Mouse (Mus musculus) lung, embryonic 14.5 days (tissue): ENCODE data around the gene Krtap10-10. TPM values are rescaled to one million over a fixed set of nuclear protein-coding genes. Genes with fewer than 3 reads are reported as not detected.

Experiments
- ATAC-seq: fragments of 200-750 bp; cut with Nextera tagmentation; 2 replicates; pipeline ENCODE4 v1.8.0; 2017; ENCODE audit warnings: mild to moderate bottlenecking, moderate TSS enrichment, moderate library complexity; ENCODE audit not compliant: insufficient read depth
- DNase-seq: peaks from one replicate; pipeline ENCODE4 v3.0.0-alpha.2; 2015
- H3K27ac ChIP-seq: fragments of 300-500 bp; sonication (generic); 2 replicates; pipeline ENCODE4 v1.5.1; 2014; ENCODE audit warnings: low read depth, mild to moderate bottlenecking, moderate library complexity
- H3K27me3 ChIP-seq: fragments of 300-500 bp; sonication (generic); 2 replicates; pipeline ENCODE4 v1.6.1; 2014; ENCODE audit warnings: low read length, control low read depth; ENCODE audit not compliant: insufficient read depth
- H3K36me3 ChIP-seq: fragments of 300-500 bp; sonication (generic); 2 replicates; pipeline ENCODE4 v1.6.1; 2014; ENCODE audit warnings: control low read depth; ENCODE audit not compliant: insufficient read depth
- H3K4me1 ChIP-seq: fragments of 300-500 bp; sonication (generic); 2 replicates; pipeline ENCODE4 v1.6.1; 2014; ENCODE audit warnings: antibody characterized with exemption, control low read depth; ENCODE audit not compliant: insufficient read depth
- H3K4me2 ChIP-seq: fragments of 300-500 bp; sonication (generic); 2 replicates; pipeline ENCODE4 v1.6.1; 2014; ENCODE audit warnings: mild to moderate bottlenecking
- H3K4me3 ChIP-seq: fragments of 300-500 bp; sonication (generic); 2 replicates; pipeline ENCODE4 v1.5.1; 2014; ENCODE audit warnings: low read depth, low read length
- H3K9ac ChIP-seq: fragments of 300-500 bp; sonication (generic); 2 replicates; pipeline ENCODE4 v1.6.1; 2014
- H3K9me3 ChIP-seq: fragments of 300-500 bp; sonication (generic); 2 replicates; pipeline ENCODE4 v1.6.1; 2016; ENCODE audit warnings: low read depth, low read length, control low read depth
- CTCF ChIP-seq: IDR thresholded peaks from 2 replicates; pipeline ENCODE4 v1.5.1; 2016; ENCODE audit warnings: antibody characterized with exemption, low read depth
- WGBS: fragments of 180-500 bp; shearing (Covaris S2); extraction: QIAGEN DNeasy Blood & Tissue Kit; methylation state at CpG from one replicate; pipeline ENCODE4 v1.1.7; 2014; 5-methylcytosine and 5-hydroxymethylcytosine counted together
- polyA plus RNA-seq: library from polyadenylated mRNA; unstranded; fragments of >200 nt; fragmentation: Nextera tagmentation; extraction: Ambion mirVana; gene quantifications from 2 replicates; pipeline ENCODE4 v1.2.1, GENCODE M21; 2014

Gene Krtap10-10
- polyA plus RNA-seq, 1 experiment from 2014 or later, result not detected

GRCm38 (mm10) chr10:77867546-77867945 is 31.8 kb downstream of the Krtap10-10 start:
- no peak overlapping the region for H3K27ac ChIP-seq
- H3K4me2 ChIP-seq, result no peak overlapping the region
- no peak overlapping the region for H3K9ac ChIP-seq
- WGBS, result 15% methylated on average over 1 of the region's 1 CpGs
- no peak overlapping the region for H3K4me3 ChIP-seq
- DNase-seq (peak; percentile 49), ATAC-seq (no peak)
- no peaks in the 10 kb centered on the region for H3K27me3 ChIP-seq
- no peaks in the 10 kb centered on the region for H3K36me3 ChIP-seq
- 0 out of 2 replicates have a peak, but pooled peaks cover 2% of the 10 kb centered on the region for H3K4me1 ChIP-seq
- H3K9me3 ChIP-seq, result no peaks in the 10 kb centered on the region; the same call in 1 of the 2 replicates
- no peak for TF ChIP-seq CTCF

GRCm38 (mm10) chr10:77869651-77870050 is 33.9 kb downstream of the Krtap10-10 start:
- peak; percentile 60 for ATAC-seq
- WGBS, result 63% methylated on average over 7 of the region's 7 CpGs

GRCm38 (mm10) chr10:77878985-77879384 is 43.2 kb downstream of the Krtap10-10 start:
- DNase-seq (peak; percentile 25), ATAC-seq (no peak)
- Histone ChIP-seq H3K4me2 (no peak overlapping the region), H3K27ac (no peak overlapping the region), H3K36me3 (no peaks in the 10 kb centered on the region), H3K9ac (no peak overlapping the region), H3K27me3 (no peaks in the 10 kb centered on the region), H3K4me3 (no peak overlapping the region), H3K9me3 (no peaks in the 10 kb centered on the region), H3K4me1 (no peaks in the 10 kb centered on the region)
- peak; percentile 46 for TF ChIP-seq CTCF
- WGBS, result 59% methylated on average over 6 of the region's 6 CpGs

More at GRCm38 (mm10) chr10:77869651-77870050, 33.9 kb downstream of the Krtap10-10 start:
- 0 out of 2 replicates have a peak, but pooled peaks cover under 1% of the 10 kb centered on the region for H3K4me1 ChIP-seq
- DNase-seq, result peak; percentile 66
- H3K9ac ChIP-seq, result no peak overlapping the region
- no peak overlapping the region for H3K4me3 ChIP-seq
- H3K27me3 ChIP-seq, result no peaks in the 10 kb centered on the region
- H3K9me3 ChIP-seq, result no peaks in the 10 kb centered on the region
- H3K27ac ChIP-seq, result no peak overlapping the region
- TF ChIP-seq CTCF, result no peak
- no peaks in the 10 kb centered on the region for H3K36me3 ChIP-seq
- H3K4me2 ChIP-seq, result no peak overlapping the region

- Histone ChIP-seq H3K36me3 (no peaks in the 10 kb centered on the region), H3K4me3 (no peak overlapping the region), H3K9ac (no peak overlapping the region), H3K9me3 (no peaks in the 10 kb centered on the region), H3K4me1 (no peaks in the 10 kb centered on the region), H3K4me2 (no peak overlapping the region), H3K27me3 (no peaks in the 10 kb centered on the region), H3K27ac (no peak overlapping the region)
- TF ChIP-seq CTCF, result no peak
- WGBS, result 67% methylated on average over 3 of the region's 3 CpGs
- DNase-seq, result no peak
- no peak for ATAC-seq
Observed at GRCm38 (mm10) chr10:77880305-77880704, 44.6 kb downstream of the Krtap10-10 start.

GRCm38 (mm10) chr10:77882553-77882952 is 46.8 kb downstream of the Krtap10-10 start:
- no peak overlapping the region for H3K27ac ChIP-seq
- no peaks in the 10 kb centered on the region for H3K36me3 ChIP-seq
- no peaks in the 10 kb centered on the region for H3K27me3 ChIP-seq
- ATAC-seq, result no peak
- no peak overlapping the region for H3K4me3 ChIP-seq
- H3K4me2 ChIP-seq, result no peak overlapping the region
- DNase-seq, result no peak
- peak; percentile 37; the same call in 1 of the 2 replicates for TF ChIP-seq CTCF
- 78% methylated on average over 5 of the region's 5 CpGs for WGBS
- H3K9ac ChIP-seq, result no peak overlapping the region
- no peaks in the 10 kb centered on the region for H3K9me3 ChIP-seq
- H3K4me1 ChIP-seq, result no peaks in the 10 kb centered on the region

GRCm38 (mm10) chr10:77886007-77886747 is 50.4 kb downstream of the Krtap10-10 start:
- Histone ChIP-seq H3K4me1 (no peaks in the 10 kb centered on the region), H3K4me3 (no peak overlapping the region), H3K4me2 (no peak overlapping the region), H3K27ac (no peak overlapping the region), H3K9ac (no peak overlapping the region), H3K36me3 (no peaks in the 10 kb centered on the region), H3K27me3 (no peaks in the 10 kb centered on the region), H3K9me3 (no peaks in the 10 kb centered on the region)
- no peak for ATAC-seq
- TF ChIP-seq CTCF, result peak; percentile 31; the same call in 1 of the 2 replicates
- peak; percentile 57 for DNase-seq
- WGBS, result 42% methylated on average over 12 of the region's 12 CpGs

Other genes with a start within 250 kb of the Krtap10-10 start
- 329 and 337 TPM in 2 replicates for gene Sumo3, start 229.8 kb upstream of the Krtap10-10 start, polyA plus RNA-seq
- 3.0 and 3.5 TPM in 2 replicates for gene Gm49325, start 229.8 kb upstream of the Krtap10-10 start, polyA plus RNA-seq
- 47.9 and 50.9 TPM in 2 replicates for gene Ube2g2, start 213.7 kb upstream of the Krtap10-10 start, polyA plus RNA-seq
- gene Tspear, start 149.4 kb upstream of the Krtap10-10 start, polyA plus RNA-seq, result 0.11 and 0.22 TPM in 2 replicates
- not detected in 2 replicates for gene Gm19402, start 145.2 kb upstream of the Krtap10-10 start, polyA plus RNA-seq
- gene Gm9508, start 138.7 kb upstream of the Krtap10-10 start, polyA plus RNA-seq, result not detected in 2 replicates
- not detected in 2 replicates for gene Gm10272, start 129.3 kb upstream of the Krtap10-10 start, polyA plus RNA-seq
- gene Gm10024, start 124.5 kb upstream of the Krtap10-10 start, polyA plus RNA-seq, result not detected in 2 replicates
- not detected in 2 replicates for gene Gm10142, start 120.1 kb upstream of the Krtap10-10 start, polyA plus RNA-seq
- not detected in 2 replicates for gene Krtap12-1, start 115.3 kb upstream of the Krtap10-10 start, polyA plus RNA-seq
- gene Gm10100, start 109.5 kb upstream of the Krtap10-10 start, polyA plus RNA-seq, result not detected in 2 replicates
- gene Gm18596, start 93.3 kb upstream of the Krtap10-10 start, polyA plus RNA-seq, result not detected in 2 replicates
- not detected in 2 replicates for gene Gm9736, start 84.6 kb upstream of the Krtap10-10 start, polyA plus RNA-seq
- gene Gm3233, start 76.3 kb upstream of the Krtap10-10 start, polyA plus RNA-seq, result not detected in 2 replicates
- not detected in 2 replicates for gene Gm3238, start 64.6 kb upstream of the Krtap10-10 start, polyA plus RNA-seq
- not detected in 2 replicates for gene Gm7138, start 59.0 kb upstream of the Krtap10-10 start, polyA plus RNA-seq
- not detected in 2 replicates for gene Gm3250, start 53.4 kb upstream of the Krtap10-10 start, polyA plus RNA-seq
- gene Gm7137, start 47.7 kb upstream of the Krtap10-10 start, polyA plus RNA-seq, result not detected in 2 replicates
- not detected in 2 replicates for gene Gm9639, start 40.9 kb upstream of the Krtap10-10 start, polyA plus RNA-seq
- gene Gm19668, start 36.8 kb upstream of the Krtap10-10 start, polyA plus RNA-seq, result not detected in 2 replicates
- not detected in 2 replicates for gene Gm9507, start 24.1 kb upstream of the Krtap10-10 start, polyA plus RNA-seq
- not detected in 2 replicates for gene Gm2696, start 21.3 kb upstream of the Krtap10-10 start, polyA plus RNA-seq
- not detected in 2 replicates for gene Krtap10-4, start 8.9 kb upstream of the Krtap10-10 start, polyA plus RNA-seq
- gene Gm36176, start 10.9 kb downstream of the Krtap10-10 start, polyA plus RNA-seq, result not detected in 2 replicates
- gene Gm10318, start 16.9 kb downstream of the Krtap10-10 start, polyA plus RNA-seq, result not detected in 2 replicates
- gene Gm3285, start 26.0 kb downstream of the Krtap10-10 start, polyA plus RNA-seq, result not detected in 2 replicates
- gene Lrrc3, start 66.6 kb downstream of the Krtap10-10 start, polyA plus RNA-seq, result 3.4 and 4.2 TPM in 2 replicates
- gene Trpm2, start 134.6 kb downstream of the Krtap10-10 start, polyA plus RNA-seq, result 0.09 and 0.63 TPM in 2 replicates
- 24.6 and 28.1 TPM in 2 replicates for gene 1810043G02Rik, start 142.6 kb downstream of the Krtap10-10 start, polyA plus RNA-seq
- gene Pfkl, start 174.1 kb downstream of the Krtap10-10 start, polyA plus RNA-seq, result 141 and 160 TPM in 2 replicates
- gene Dnmt3l, start 206.0 kb downstream of the Krtap10-10 start, polyA plus RNA-seq, result 1.4 TPM in 2 replicates
- 0.95 and 1.5 TPM in 2 replicates for gene Aire, start 207.7 kb downstream of the Krtap10-10 start, polyA plus RNA-seq
- 7.2 and 8.4 TPM in 2 replicates for gene Icosl, start 233.4 kb downstream of the Krtap10-10 start, polyA plus RNA-seq